Mouse (Mus musculus) stomach, postnatal 0 days (tissue): Measurements from ENCODE around the gene E130116L18Rik. TPM values are rescaled to one million over a fixed set of nuclear protein-coding genes. Genes with fewer than 3 reads are reported as not detected.
"Not testable (repeated sequence)": the region's sequence is repeated elsewhere in the genome, so short reads cannot be mapped to it uniquely, and the experiment has no call there.

Source experiments
- ATAC-seq: fragments of 200-750 bp; cut with Nextera tagmentation; 2 replicates; pipeline ENCODE4 v1.8.0; 2017; ENCODE audit not compliant: low FRiP score, low TSS enrichment
- DNase-seq: peaks from one replicate; pipeline ENCODE4 v3.0.0-alpha.2; 2016; ENCODE audit warnings: low spot score
- H3K27ac ChIP-seq: fragments of 300-500 bp; sonication (generic); replicated peaks from 2 replicates; pipeline ENCODE4 v1.5.1; 2014; ENCODE audit warnings: mild to moderate bottlenecking, control low read depth
- H3K27me3 ChIP-seq: fragments of 300-500 bp; sonication (generic); 2 replicates; pipeline ENCODE4 v1.6.1; 2014; ENCODE audit warnings: low read length; ENCODE audit not compliant: control insufficient read depth, insufficient read depth
- H3K36me3 ChIP-seq: fragments of 300-500 bp; sonication (generic); 2 replicates; pipeline ENCODE4 v1.6.1; 2014; ENCODE audit warnings: low read length, mixed read lengths; ENCODE audit not compliant: control insufficient read depth, insufficient read depth
- H3K4me1 ChIP-seq: fragments of 300-500 bp; sonication (generic); replicated peaks from 2 replicates; pipeline ENCODE4 v1.6.1; 2014; ENCODE audit warnings: antibody characterized with exemption; ENCODE audit not compliant: control insufficient read depth, insufficient read depth
- H3K4me2 ChIP-seq: fragments of 300-500 bp; sonication (generic); replicated peaks from 2 replicates; pipeline ENCODE4 v1.6.1; 2014; ENCODE audit warnings: low read depth, mild to moderate bottlenecking, control low read depth, moderate library complexity
- H3K4me3 ChIP-seq: fragments of 300-500 bp; sonication (generic); 2 replicates; pipeline ENCODE4 v1.5.1; 2014; ENCODE audit warnings: low read depth, low read length, control low read depth
- H3K9ac ChIP-seq: fragments of 300-500 bp; sonication (generic); 2 replicates; pipeline ENCODE4 v1.6.1; 2014; ENCODE audit warnings: mild to moderate bottlenecking, low read length, control low read depth, mixed read lengths
- H3K9me3 ChIP-seq: fragments of 300-500 bp; sonication (generic); 2 replicates; pipeline ENCODE4 v1.6.1; 2016; ENCODE audit warnings: low read length; ENCODE audit not compliant: control insufficient read depth
- CTCF ChIP-seq: IDR thresholded peaks from 2 replicates; pipeline ENCODE4 v1.5.1; 2016; ENCODE audit warnings: antibody characterized with exemption, low read depth, mild to moderate bottlenecking, moderate library complexity
- EP300 ChIP-seq: optimal IDR thresholded peaks from 2 replicates; pipeline ENCODE3; 2016; ENCODE audit warnings: antibody characterized with exemption
- WGBS: fragments of 180-500 bp; shearing (Covaris S2); extraction: QIAGEN DNeasy Blood & Tissue Kit; methylation state at CpG from one replicate; pipeline ENCODE4 v1.1.7; 2014; 5-methylcytosine and 5-hydroxymethylcytosine counted together
- polyA plus RNA-seq: library from polyadenylated mRNA; unstranded; fragments of >200 nt; fragmentation: Nextera tagmentation; extraction: Ambion mirVana; gene quantifications from 2 replicates; pipeline ENCODE4 v1.2.1, GENCODE M21; 2015

The E130116L18Rik gene
- polyA plus RNA-seq, 1 experiment from 2014 or later, result 1.5 TPM

DNA sequence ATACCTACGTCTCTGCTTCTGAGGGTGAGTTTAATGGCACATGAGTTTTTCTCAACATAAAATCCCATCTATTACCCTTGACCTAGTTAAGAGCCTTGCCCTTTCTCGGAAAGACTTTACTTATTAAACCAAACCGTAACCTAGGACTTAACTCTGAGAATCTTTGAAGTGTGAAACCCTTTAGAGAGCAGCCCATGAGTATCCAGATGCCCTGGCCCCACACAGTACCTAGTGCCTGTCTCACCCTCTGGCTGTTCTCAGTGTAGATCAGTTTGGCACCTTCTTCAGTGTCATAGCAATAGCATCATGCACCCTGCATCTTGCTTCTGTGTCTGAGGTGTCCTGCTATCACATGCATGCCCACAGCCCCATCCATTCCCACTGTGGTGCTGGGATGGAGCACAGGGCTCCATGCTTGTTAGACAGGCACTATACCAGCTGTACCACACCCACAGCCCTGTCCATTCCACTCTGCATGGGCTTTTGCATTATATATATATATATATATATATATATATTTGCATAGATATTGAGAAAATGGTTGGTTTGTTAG, 42.9 kb downstream of the E130116L18Rik start:
- H3K27ac ChIP-seq, result no peak overlapping the region
- no peak for TF ChIP-seq CTCF
- TF ChIP-seq EP300, result no peak
- no peaks in the 10 kb centered on the region for H3K27me3 ChIP-seq
- no peaks in the 10 kb centered on the region for H3K36me3 ChIP-seq
- H3K4me1 ChIP-seq, result no peaks in the 10 kb centered on the region
- H3K9me3 ChIP-seq, result no peaks in the 10 kb centered on the region
- 86% methylated on average over 3 of the region's 3 CpGs for WGBS
- ATAC-seq (no peak), DNase-seq (no peak)
- no peak overlapping the region for H3K4me2 ChIP-seq
- no peak overlapping the region for H3K4me3 ChIP-seq
- H3K9ac ChIP-seq, result no peak overlapping the region

- Histone ChIP-seq H3K36me3 (no peaks in the 10 kb centered on the region), H3K9ac (no peak overlapping the region), H3K4me1 (no peaks in the 10 kb centered on the region), H3K4me2 (no peak overlapping the region), H3K4me3 (no peak overlapping the region), H3K27ac (no peak overlapping the region), H3K9me3 (no peaks in the 10 kb centered on the region), H3K27me3 (no peaks in the 10 kb centered on the region)
- ATAC-seq, result no peak
- no peak for DNase-seq
- 97% methylated on average over 4 of the region's 4 CpGs for WGBS
- peak; percentile 44 for TF ChIP-seq CTCF
- TF ChIP-seq EP300, result no peak
Measured at GRCm38 (mm10) chr5:25179284-25179683, 43.7 kb downstream of the E130116L18Rik start.

- H3K4me3 ChIP-seq, H3K9ac ChIP-seq, DNase-seq, H3K36me3 ChIP-seq, H3K9me3 ChIP-seq, H3K4me2 ChIP-seq, H3K4me1 ChIP-seq, H3K27me3 ChIP-seq, H3K27ac ChIP-seq, ATAC-seq: not testable (repeated sequence)
- WGBS, result 68% methylated on average over 4 of the region's 4 CpGs
Measured at GRCm38 (mm10) chr5:25178543-25178942, 44.4 kb downstream of the E130116L18Rik start.

DNA sequence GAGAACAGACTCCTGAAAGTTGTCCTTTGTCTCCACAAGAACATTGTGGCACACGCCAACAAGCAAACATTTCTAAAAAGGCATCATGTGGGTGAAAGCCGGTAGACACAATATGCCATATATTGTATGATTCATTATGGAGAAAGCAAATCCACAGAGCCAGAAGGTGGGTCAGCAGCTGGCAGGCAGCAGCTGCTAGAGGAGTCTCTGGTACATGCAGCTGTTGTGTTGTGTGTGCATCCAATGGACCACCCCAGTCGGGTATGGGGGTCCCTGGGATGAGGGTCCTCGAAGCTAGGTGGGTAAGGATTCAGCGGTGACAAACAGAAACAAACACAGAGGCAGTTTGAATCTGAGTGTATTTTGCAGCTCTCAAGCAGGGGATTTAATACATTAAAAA, 45.0 kb downstream of the E130116L18Rik start:
- H3K9ac ChIP-seq, H3K27ac ChIP-seq, H3K9me3 ChIP-seq, H3K4me1 ChIP-seq, ATAC-seq, H3K4me3 ChIP-seq, H3K4me2 ChIP-seq, H3K36me3 ChIP-seq, DNase-seq, H3K27me3 ChIP-seq: not testable (repeated sequence)
- 89% methylated on average over 5 of the region's 5 CpGs for WGBS

Other genes with a start within 250 kb of the E130116L18Rik start
- 33.4 and 33.9 TPM in 2 replicates for gene Prkag2, start 122.5 kb downstream of the E130116L18Rik start, polyA plus RNA-seq
- not detected in 2 replicates for gene Galntl5, start 41.7 kb downstream of the E130116L18Rik start, polyA plus RNA-seq
- gene Galnt11, start 1.2 kb downstream of the E130116L18Rik start, polyA plus RNA-seq, result 24.2 and 24.7 TPM in 2 replicates